Mouse (Mus musculus): ENCODE results near the gene Gm8897. TPM values are rescaled to one million over a fixed set of nuclear protein-coding genes. Genes with fewer than 3 reads are reported as not detected.
"Not testable (repeated sequence)": the region's sequence is repeated elsewhere in the genome, so short reads cannot be mapped to it uniquely, and the experiment has no call there.

The Gm8897 gene
- not detected in 2 replicates for polyA plus RNA-seq (2011; ENCODE audit: insufficient read length, low read depth, missing spikeins)

DNA sequence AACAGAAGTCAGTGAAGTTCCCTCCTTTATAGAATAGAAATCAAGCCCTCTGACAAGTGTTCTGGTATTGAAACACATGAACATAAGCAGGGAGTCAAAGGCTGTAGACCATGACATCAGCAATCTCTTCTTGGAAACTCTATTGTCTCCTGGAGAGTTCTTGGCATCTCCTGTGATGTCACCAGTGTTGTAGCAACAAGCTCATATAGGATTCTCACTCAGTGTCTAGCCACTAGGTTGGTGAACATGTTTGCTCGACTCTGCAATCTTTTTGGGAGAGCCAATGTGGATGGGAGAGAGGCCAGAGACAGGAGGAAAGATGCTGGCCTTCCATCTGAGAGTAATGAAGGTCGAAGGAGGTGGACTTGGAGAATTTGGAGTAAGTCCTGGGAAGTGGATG is at the start of gene Gm8897:
Gene Gm8897 (plus strand): TSS at position 301 of the 400 bp plus-strand sequence.
- not testable (repeated sequence) for H3K4me3 ChIP-seq (ENCODE audit: insufficient read depth, low read length); H3K27ac ChIP-seq (ENCODE audit: insufficient read depth, low read length); H3K4me1 ChIP-seq (ENCODE audit: control insufficient read depth, insufficient read depth, low read length)

GRCm38 (mm10) chr5:11416691-11417090 is 473 bp downstream of the Gm8897 start:
- not testable (repeated sequence) for H3K4me3 ChIP-seq (ENCODE audit: insufficient read depth, low read length); H3K4me1 ChIP-seq (ENCODE audit: control insufficient read depth, insufficient read depth, low read length); H3K27ac ChIP-seq (ENCODE audit: insufficient read depth, low read length)

Other genes with a start within 250 kb of the Gm8897 start
- not detected in 2 replicates for gene Gm5861, start 233.3 kb upstream of the Gm8897 start, polyA plus RNA-seq (2011; ENCODE audit: insufficient read length, low read depth, missing spikeins)
- not detected in 2 replicates for gene Gm8890, start 160.4 kb upstream of the Gm8897 start, polyA plus RNA-seq (2011; ENCODE audit: insufficient read length, low read depth, missing spikeins)
- not detected in 2 replicates for gene Speer1, start 74.9 kb upstream of the Gm8897 start, polyA plus RNA-seq (2011; ENCODE audit: insufficient read length, low read depth, missing spikeins)
- gene Gm8906, start 86.3 kb downstream of the Gm8897 start, polyA plus RNA-seq (2011; ENCODE audit: insufficient read length, low read depth, missing spikeins), result not detected in 2 replicates
- gene Gm6460, start 178.5 kb downstream of the Gm8897 start, polyA plus RNA-seq (2011; ENCODE audit: insufficient read length, low read depth, missing spikeins), result not detected in 2 replicates

Data from embryonic fibroblast, embryonic 13.5 days (primary cell).